Mouse (Mus musculus) midbrain, embryonic 16.5 days (tissue): ENCODE measurements around the gene Sertad2. TPM values are rescaled to one million over a fixed set of nuclear protein-coding genes. Genes with fewer than 3 reads are reported as not detected.
A peak's percentile ranks its signal among the peaks of the same experiment; 100 is the strongest.

Experiments used
- ATAC-seq: fragments of 200-750 bp; cut with Nextera tagmentation; 2 replicates; pipeline ENCODE4 v1.8.0; 2017; ENCODE audit warnings: moderate TSS enrichment
- H3K27ac ChIP-seq: fragments of 300-500 bp; sonication (generic); 2 replicates; pipeline ENCODE4 v1.5.1; 2014; ENCODE audit warnings: mild to moderate bottlenecking, low read length, mixed read lengths
- H3K27me3 ChIP-seq: fragments of 300-500 bp; sonication (generic); 2 replicates; pipeline ENCODE4 v1.6.1; 2014; ENCODE audit warnings: low read depth, low read length, mixed read lengths; ENCODE audit not compliant: control insufficient read depth, insufficient read depth
- H3K36me3 ChIP-seq: fragments of 300-500 bp; sonication (generic); 2 replicates; pipeline ENCODE4 v1.6.1; 2014; ENCODE audit warnings: mild to moderate bottlenecking, low read length, moderate library complexity, mixed read lengths; ENCODE audit not compliant: control insufficient read depth, insufficient read depth
- H3K4me1 ChIP-seq: fragments of 300-500 bp; sonication (generic); 2 replicates; pipeline ENCODE4 v1.6.1; 2014; ENCODE audit warnings: mild to moderate bottlenecking, low read length, mixed read lengths; ENCODE audit not compliant: control insufficient read depth, insufficient read depth
- H3K4me2 ChIP-seq: fragments of 300-500 bp; sonication (generic); 2 replicates; pipeline ENCODE4 v1.6.1; 2014; ENCODE audit warnings: mild to moderate bottlenecking, low read length, mixed read lengths
- H3K4me3 ChIP-seq: fragments of 300-500 bp; sonication (generic); 2 replicates; pipeline ENCODE4 v1.5.1; 2014; ENCODE audit warnings: low read depth, mild to moderate bottlenecking, low read length, moderate library complexity, mixed read lengths
- H3K9ac ChIP-seq: fragments of 300-500 bp; sonication (generic); 2 replicates; pipeline ENCODE4 v1.6.1; 2014; ENCODE audit warnings: low read depth, low read length, mixed read lengths
- H3K9me3 ChIP-seq: fragments of 300-500 bp; sonication (generic); replicated peaks from 2 replicates; pipeline ENCODE4 v1.6.1; 2014; ENCODE audit warnings: mild to moderate bottlenecking, low read length, mixed read lengths; ENCODE audit not compliant: control insufficient read depth, poor library complexity, severe bottlenecking
- WGBS: fragments of 180-500 bp; shearing (Covaris S2); extraction: QIAGEN DNeasy Blood & Tissue Kit; methylation state at CpG from one replicate; pipeline ENCODE4 v1.1.7; 2014; 5-methylcytosine and 5-hydroxymethylcytosine counted together
- polyA plus RNA-seq: library from polyadenylated mRNA; unstranded; fragments of >200 nt; fragmentation: Nextera tagmentation; extraction: Ambion mirVana; gene quantifications from 2 replicates; pipeline ENCODE4 v1.2.1, GENCODE M21; 2015

Gene Sertad2
- 24.6 and 26.7 TPM in 2 replicates for polyA plus RNA-seq

GRCm38 (mm10) chr11:20542739-20543452 lies at the start of gene Sertad2:
Gene Sertad2, plus strand, starts transcription at chr11:20543253.
- Histone ChIP-seq H3K27me3 (no peaks in the 10 kb centered on the region), H3K9ac (peak within 1 kb of the TSS; percentile 82), H3K4me1 (peaks cover 13% of the 10 kb centered on the region), H3K4me3 (peak within 1 kb of the TSS; percentile 78), H3K36me3 (no peaks in the 10 kb centered on the region), H3K4me2 (peak within 1 kb of the TSS; percentile 64), H3K27ac (peak within 1 kb of the TSS; percentile 92), H3K9me3 (no peaks in the 10 kb centered on the region)
- WGBS: under 1% methylated on average over 47 of the region's 62 CpGs
- ATAC-seq: peak; percentile 100

- no peaks in the 10 kb centered on the region for H3K27me3 ChIP-seq
- no peak overlapping the region for H3K27ac ChIP-seq
- H3K9ac ChIP-seq: no peak overlapping the region
- H3K4me3 ChIP-seq: no peak overlapping the region
- ATAC-seq: no peak
- no peaks in the 10 kb centered on the region for H3K9me3 ChIP-seq
- no peaks in the 10 kb centered on the region for H3K36me3 ChIP-seq
- no peaks in the 10 kb centered on the region for H3K4me1 ChIP-seq
- H3K4me2 ChIP-seq: no peak overlapping the region
- WGBS: 81% methylated on average over 6 of the region's 6 CpGs
Observed at GRCm38 (mm10) chr11:20493922-20494626, 49.0 kb upstream of the Sertad2 start.

- no peak for ATAC-seq
- Histone ChIP-seq H3K9me3 (no peaks in the 10 kb centered on the region), H3K27ac (no peak overlapping the region), H3K36me3 (no peaks in the 10 kb centered on the region), H3K4me2 (no peak overlapping the region), H3K27me3 (no peaks in the 10 kb centered on the region), H3K4me1 (no peaks in the 10 kb centered on the region), H3K9ac (no peak overlapping the region), H3K4me3 (no peak overlapping the region)
- WGBS: 49% methylated on average over 3 of the region's 3 CpGs
Observed at GRCm38 (mm10) chr11:20500516-20500915, 42.5 kb upstream of the Sertad2 start.

GRCm38 (mm10) chr11:20501160-20501955 lies 41.7 kb upstream of the Sertad2 start:
- no peaks in the 10 kb centered on the region for H3K9me3 ChIP-seq
- H3K4me2 ChIP-seq: no peak overlapping the region
- ATAC-seq: no peak
- no peak overlapping the region for H3K27ac ChIP-seq
- no peaks in the 10 kb centered on the region for H3K36me3 ChIP-seq
- 56% methylated on average over 5 of the region's 5 CpGs for whole genome bisulfite sequencing
- no peaks in the 10 kb centered on the region for H3K27me3 ChIP-seq
- no peak overlapping the region for H3K9ac ChIP-seq
- no peaks in the 10 kb centered on the region for H3K4me1 ChIP-seq
- no peak overlapping the region for H3K4me3 ChIP-seq

GRCm38 (mm10) chr11:20513574-20513973 lies 29.5 kb upstream of the Sertad2 start:
- Histone ChIP-seq H3K9ac (no peak overlapping the region), H3K9me3 (no peaks in the 10 kb centered on the region), H3K27me3 (no peaks in the 10 kb centered on the region), H3K36me3 (no peaks in the 10 kb centered on the region), H3K4me1 (no peaks in the 10 kb centered on the region), H3K4me2 (no peak overlapping the region), H3K27ac (no peak overlapping the region), H3K4me3 (no peak overlapping the region)
- 90% methylated on average over 6 of the region's 6 CpGs for WGBS
- ATAC-seq: no peak

GRCm38 (mm10) chr11:20514757-20515156 lies 28.3 kb upstream of the Sertad2 start:
- Histone ChIP-seq H3K4me1 (no peaks in the 10 kb centered on the region), H3K9me3 (no peaks in the 10 kb centered on the region), H3K27ac (no peak overlapping the region), H3K9ac (no peak overlapping the region), H3K4me3 (no peak overlapping the region), H3K36me3 (no peaks in the 10 kb centered on the region), H3K27me3 (no peaks in the 10 kb centered on the region), H3K4me2 (no peak overlapping the region)
- 75% methylated on average over 4 of the region's 4 CpGs for WGBS
- ATAC-seq: no peak

- 94% methylated on average over 2 of the region's 2 CpGs for WGBS
- Histone ChIP-seq H3K4me3 (no peak overlapping the region), H3K4me1 (no peaks in the 10 kb centered on the region), H3K27ac (no peak overlapping the region), H3K36me3 (no peaks in the 10 kb centered on the region), H3K4me2 (no peak overlapping the region), H3K9ac (no peak overlapping the region), H3K27me3 (no peaks in the 10 kb centered on the region), H3K9me3 (no peaks in the 10 kb centered on the region)
- no peak for ATAC-seq
Observed at GRCm38 (mm10) chr11:20521321-20521720, 21.7 kb upstream of the Sertad2 start.

GRCm38 (mm10) chr11:20522750-20523149 lies 20.3 kb upstream of the Sertad2 start:
- Histone ChIP-seq H3K4me1 (no peaks in the 10 kb centered on the region), H3K9me3 (no peaks in the 10 kb centered on the region), H3K4me3 (no peak overlapping the region), H3K27ac (no peak overlapping the region), H3K4me2 (no peak overlapping the region), H3K36me3 (no peaks in the 10 kb centered on the region), H3K9ac (no peak overlapping the region), H3K27me3 (no peaks in the 10 kb centered on the region)
- 66% methylated on average over 4 of the region's 4 CpGs for WGBS
- no peak for ATAC-seq
